Mouse (Mus musculus): ENCODE measurements around the gene Micall1.
A peak's percentile ranks its signal among the peaks of the same experiment; 100 is the strongest.

DNA sequence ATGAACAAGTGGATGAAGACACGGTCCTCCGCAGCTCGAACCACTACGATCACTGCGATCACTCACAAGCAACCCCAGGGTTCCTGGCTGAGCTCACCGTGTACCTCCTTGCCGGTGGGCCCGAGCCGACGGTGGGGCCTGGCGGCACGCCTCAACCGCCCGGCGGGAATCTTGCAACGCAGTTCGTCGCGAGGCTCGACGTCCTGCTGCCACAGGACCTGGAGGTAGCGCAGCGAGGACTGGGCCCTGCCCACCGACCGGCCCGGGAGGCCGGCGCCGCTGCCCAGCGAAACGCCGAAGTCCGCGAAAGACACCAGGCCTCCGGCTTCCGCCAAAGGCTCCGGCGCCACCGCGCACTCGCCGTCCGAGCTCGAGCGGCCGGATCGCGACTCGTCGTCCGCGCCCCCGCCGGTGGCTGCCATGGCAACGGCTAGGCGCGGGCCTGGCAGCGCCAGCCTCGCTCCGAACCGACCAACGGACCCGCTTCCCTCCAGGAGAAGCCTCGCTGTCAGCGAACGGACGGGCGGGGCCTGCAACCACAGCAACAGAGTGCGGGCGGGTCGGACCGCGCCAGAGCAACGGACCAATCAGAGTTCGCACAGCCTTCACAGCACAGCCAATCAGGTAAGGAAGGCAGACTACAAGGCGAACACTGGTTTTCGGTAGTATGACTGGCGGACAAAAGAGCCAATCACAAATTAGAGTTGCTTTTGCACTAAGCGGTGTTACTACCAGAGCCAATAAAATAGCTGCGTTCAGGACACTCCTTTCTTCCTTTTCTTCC lies 46.1 kb upstream of the Micall1 start, which contains the start of gene Ankrd54:
- no peak for TF ChIP-seq CTCF (IDR thresholded peaks at IDR 0.05; ENCODE audit: control insufficient read depth, insufficient read depth, insufficient replicate concordance, low read depth, low read length)
- peak; percentile 82 for TF ChIP-seq POLR2A (IDR thresholded peaks at IDR 0.05; ENCODE audit: control insufficient read depth, low read depth, low read length)

Measured in testis, adult 2 months (tissue).